Mouse (Mus musculus) macrophage (primary cell): ENCODE data around the gene Faah. TPM values are rescaled to one million over a fixed set of nuclear protein-coding genes. Genes with fewer than 3 reads are reported as not detected.

Source experiments
- H3K27ac ChIP-seq: fragments of 350-480 bp; formaldehyde crosslinking; 2 replicates; pipeline ENCODE4 v1.9.0; 2021
- H3K36me3 ChIP-seq: fragments of 350-480 bp; formaldehyde crosslinking; 2 replicates; pipeline ENCODE4 v1.9.0; 2021; ENCODE audit errors: inconsistent target
- H3K4me3 ChIP-seq: fragments of 350-480 bp; formaldehyde crosslinking; 2 replicates; pipeline ENCODE4 v1.9.0; 2021; ENCODE audit errors: inconsistent target
- H3K79me2 ChIP-seq: fragments of 350-480 bp; formaldehyde crosslinking; 2 replicates; pipeline ENCODE4 v1.9.0; 2021; ENCODE audit errors: inconsistent target
- WGBS: methylation state at CpG from one replicate; pipeline ENCODE4 v1.1.7; 2026; ENCODE audit warnings: inconsistent platforms; ENCODE audit not compliant: missing documents; 5-methylcytosine and 5-hydroxymethylcytosine counted together
- polyA plus RNA-seq: library from polyadenylated mRNA; stranded (reverse); fragments of 250-400 nt; gene quantifications from 3 replicates; pipeline ENCODE4 v1.2.4, GENCODE M21; 2018; ENCODE audit warnings: inconsistent platforms

Gene Faah
- polyA plus RNA-seq, 1 experiment from 2014 or later: 0.09 TPM

DNA sequence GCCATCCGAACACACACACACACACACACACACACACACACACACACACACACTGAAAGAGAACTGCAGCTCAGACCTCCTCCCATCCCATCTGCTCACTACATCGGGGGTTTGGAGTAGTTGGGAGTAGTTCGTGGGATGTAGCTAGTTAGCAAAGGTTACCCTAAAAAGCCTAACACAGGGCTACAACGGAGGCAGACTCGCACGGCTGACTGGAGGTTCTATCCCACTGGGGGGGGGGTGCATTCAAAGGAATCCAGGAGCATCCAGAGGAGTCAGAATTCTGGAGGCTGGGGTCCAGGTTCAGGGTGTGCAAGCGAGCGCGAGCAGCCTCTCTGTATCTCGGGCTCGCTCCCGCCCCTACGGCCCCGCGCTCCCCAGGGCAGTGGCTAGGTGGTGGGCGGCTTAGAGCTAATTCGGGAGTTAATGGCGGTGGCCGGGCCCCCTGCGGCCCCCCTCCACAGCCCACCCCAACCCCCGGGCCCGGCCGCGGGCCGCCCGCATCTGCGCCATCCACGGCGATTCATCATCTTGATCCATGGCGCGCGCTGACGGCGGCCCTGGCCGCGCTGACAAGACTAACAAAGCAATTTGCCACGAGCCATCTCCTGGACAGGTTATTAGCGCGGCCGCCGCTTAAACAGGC, 73.9 kb downstream of the Faah start:
- no peaks in the 10 kb centered on the region for H3K36me3 ChIP-seq
- H3K27ac ChIP-seq: no peak overlapping the region
- no peak overlapping the region for H3K4me3 ChIP-seq
- 7% methylated on average over 39 of the region's 41 CpGs for WGBS
- H3K79me2 ChIP-seq: no peaks in the 10 kb centered on the region

DNA sequence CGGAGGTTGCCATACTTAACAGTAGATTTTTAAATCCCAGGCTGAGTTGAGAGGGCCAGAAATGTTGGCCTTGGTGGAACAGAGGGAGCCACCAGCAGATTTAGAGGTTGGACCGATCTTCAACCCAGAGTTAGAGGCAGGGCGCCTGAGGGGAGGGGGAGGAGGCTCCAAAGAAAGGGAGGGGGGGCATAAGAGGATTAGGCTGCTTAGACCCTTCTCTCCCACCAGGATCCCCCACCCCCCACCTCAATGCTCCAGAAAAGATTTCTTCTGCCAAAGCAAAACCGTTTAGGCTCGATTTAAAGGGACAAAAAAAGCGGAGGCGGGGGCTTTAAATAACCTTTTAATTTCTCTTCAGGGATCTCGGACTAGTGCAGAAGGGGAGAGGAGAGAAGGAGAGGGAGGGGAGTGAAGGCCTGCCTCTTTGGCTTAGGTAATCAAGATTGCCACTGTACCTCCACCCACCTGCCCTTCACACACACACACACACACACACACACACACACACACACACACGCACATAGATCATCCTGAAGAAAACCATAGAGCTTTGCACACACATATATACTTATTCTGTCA, 76.4 kb downstream of the Faah start:
- Histone ChIP-seq H3K27ac (no peak overlapping the region), H3K4me3 (no peak overlapping the region), H3K36me3 (no peaks in the 10 kb centered on the region), H3K79me2 (no peaks in the 10 kb centered on the region)
- 27% methylated on average over 9 of the region's 9 CpGs for WGBS

DNA sequence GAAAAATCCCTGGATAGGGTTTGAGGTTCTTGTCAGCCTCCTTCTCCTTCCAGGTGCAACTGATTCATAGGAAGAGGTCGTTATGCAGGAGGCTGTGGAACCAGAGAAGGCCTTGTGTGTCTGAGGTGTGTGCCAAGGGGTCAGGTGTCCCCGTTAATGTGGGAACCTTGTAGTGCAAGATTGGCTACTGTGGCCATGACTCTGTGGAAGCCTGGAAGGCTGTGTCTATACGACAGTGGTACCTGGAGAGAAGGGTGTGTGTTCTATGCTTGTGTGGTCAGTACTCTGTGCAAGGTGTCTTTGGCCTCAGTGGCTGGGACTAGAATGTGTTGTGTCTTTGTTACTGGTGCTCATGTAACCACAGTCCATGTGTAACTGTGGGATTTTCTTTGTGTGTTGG, 77.0 kb downstream of the Faah start:
- WGBS: 32% methylated on average over 3 of the region's 3 CpGs

DNA sequence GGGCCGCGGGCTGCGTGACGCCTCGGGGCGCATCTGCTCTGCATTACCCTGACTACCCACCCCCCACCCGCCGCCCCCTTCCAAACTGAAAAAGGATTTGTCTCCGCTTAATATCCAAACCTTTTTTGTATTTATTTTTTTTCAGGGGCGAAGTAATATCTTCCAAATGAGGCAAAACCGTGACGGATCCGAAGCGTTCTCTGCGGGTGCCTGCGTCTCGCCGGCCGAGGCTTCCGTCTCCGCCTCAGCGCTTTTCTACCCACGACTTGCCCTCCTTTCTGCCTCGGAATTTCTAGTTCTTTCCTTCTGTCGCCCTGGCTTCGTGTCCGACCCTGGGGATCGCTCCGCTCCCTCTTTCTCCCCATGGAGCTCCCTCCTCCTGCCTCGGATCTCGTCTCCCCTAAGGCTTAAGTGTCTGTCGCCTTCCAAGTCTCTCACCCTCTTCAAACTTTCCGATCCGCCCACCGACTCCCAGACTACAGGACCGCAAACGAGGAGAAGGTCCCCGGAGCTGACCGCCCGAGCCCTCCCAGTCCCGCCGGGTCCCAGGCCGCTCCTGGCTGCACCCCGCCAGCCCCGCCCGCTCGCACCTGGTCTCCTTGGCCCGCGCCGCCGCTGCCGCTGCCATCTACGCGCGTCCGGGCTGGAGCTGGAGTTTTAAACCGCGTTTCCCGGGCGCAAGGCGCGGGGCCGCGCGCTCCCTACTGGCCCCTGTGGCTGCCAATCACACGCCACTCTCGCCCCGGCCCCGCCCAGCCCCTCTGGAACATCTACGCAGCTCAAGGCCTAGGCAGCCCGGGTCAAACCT, 78.2 kb downstream of the Faah start, which contains the start of gene Dmbx1:
Gene Dmbx1, minus strand, starts transcription at position 632 of the 808 bp plus-strand sequence.
- no peak within 1 kb of the TSS for H3K27ac ChIP-seq
- WGBS: 1% methylated on average over 68 of the region's 71 CpGs
- H3K4me3 ChIP-seq: no peak within 1 kb of the TSS
- no peaks in the 10 kb centered on the region for H3K79me2 ChIP-seq
- no peaks in the 10 kb centered on the region for H3K36me3 ChIP-seq

More for the DNA sequence above, 77.0 kb downstream of the Faah start:
- Histone ChIP-seq H3K27ac (no peak overlapping the region), H3K4me3 (no peak overlapping the region), H3K36me3 (no peaks in the 10 kb centered on the region), H3K79me2 (no peaks in the 10 kb centered on the region)

DNA sequence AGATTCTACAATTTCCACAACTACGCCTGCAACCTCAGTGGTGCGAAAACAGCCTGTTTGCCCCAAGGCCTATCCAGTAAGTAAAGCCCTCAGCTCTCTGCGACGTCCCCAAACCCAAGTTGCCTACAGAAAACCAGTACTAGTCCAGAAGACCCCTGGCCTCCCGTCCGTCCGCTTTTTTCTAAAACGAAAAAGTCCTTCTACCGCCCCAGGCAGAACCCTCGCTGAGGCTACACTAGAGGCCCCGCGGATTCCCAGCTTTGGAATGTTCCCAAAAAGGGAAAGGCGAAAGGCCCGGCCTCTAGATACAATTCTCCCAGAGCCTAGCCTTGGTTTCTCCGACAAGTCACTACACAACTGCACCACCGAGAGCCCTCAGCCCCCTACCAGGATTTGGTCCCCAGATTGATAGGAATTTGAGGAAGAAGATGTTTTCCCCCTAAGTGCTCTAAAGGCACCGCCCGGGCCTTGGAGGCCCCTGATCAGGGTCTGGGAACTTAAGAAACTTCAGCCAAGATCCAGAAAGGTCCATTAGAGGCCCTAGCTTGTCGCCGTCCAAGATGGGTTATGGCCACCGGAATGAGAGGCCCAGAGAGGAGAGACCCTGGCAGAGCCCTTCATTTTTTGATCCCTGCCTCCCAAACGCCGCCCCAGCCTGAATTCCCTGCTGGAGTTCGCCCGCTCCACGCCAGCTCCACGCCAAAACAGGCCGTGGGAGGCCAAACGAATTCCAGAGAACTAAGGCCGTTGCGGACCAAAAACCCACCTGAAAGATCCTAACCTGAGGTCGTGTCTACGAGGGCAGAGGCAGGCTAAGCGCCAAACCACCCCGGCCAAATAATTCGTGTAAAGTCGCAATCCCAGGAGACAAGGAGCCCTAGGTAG, 79.2 kb downstream of the Faah start:
- Histone ChIP-seq H3K27ac (no peak overlapping the region), H3K4me3 (no peak overlapping the region)
- WGBS: 14% methylated on average over 37 of the region's 37 CpGs

DNA sequence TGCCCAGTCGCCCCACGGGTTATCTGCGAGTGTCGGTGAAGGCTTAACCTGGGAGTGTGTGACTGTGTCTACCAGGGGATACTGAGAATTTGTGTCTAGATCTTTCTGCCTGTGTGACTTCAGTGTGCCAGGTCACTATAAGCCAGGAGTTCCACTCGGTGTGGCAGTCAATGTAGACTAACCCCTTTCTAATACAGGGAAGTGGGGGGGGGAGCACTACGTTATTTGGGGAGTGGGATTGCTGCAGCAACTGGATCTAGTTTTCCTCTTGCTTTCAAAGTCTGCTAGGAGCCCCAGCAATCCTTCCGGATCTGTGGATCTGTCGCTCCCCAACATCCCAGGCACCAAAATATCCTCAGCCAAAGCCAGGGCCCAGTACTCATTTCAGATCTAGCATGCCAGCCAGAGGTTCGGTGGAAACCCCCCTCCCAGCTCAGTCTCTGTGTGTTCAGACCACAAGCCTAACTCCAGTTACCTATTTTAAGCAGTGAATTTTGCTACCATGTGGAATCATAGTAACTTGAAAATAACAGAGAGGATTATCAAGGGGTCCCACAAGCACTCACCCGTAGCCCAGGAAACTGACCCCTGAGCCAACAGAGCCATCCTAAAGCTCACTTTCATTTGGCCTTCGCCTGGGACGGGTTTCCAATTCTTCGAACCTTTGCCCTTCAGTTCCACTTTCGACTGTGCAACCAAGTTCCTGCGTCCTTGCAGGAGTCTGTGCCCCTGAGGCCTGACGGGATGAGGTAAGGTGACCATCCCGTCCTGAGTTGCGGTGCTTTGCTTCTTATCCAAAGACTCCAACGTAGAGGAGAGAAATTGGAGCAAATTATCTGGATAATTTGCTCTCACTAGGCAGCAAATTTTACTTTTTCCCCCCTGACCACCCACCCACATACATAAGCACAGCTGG, 80.4 kb downstream of the Faah start:
- 8% methylated on average over 19 of the region's 19 CpGs for WGBS

More for the DNA sequence above, 79.2 kb downstream of the Faah start:
- Histone ChIP-seq H3K79me2 (no peaks in the 10 kb centered on the region), H3K36me3 (no peaks in the 10 kb centered on the region)

DNA sequence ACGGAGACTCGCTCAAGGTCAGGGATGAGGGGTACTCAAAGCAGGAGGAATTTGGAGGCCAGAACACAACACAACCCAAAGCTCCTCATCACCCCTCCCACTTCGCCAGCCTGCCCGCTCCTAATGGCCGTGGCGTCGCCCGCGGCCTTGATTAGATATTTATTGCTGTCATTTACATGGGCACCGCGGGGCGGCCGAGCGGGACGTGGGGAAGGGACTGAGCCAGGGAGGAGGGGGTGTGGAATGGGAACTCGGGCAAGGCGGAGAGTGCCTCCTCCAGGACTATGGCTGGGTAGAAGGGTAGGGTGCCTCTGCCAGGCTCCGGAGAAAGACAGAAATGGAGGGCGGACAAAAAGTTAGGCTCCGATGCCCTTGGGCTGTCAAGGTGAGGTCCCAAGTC, 81.1 kb downstream of the Faah start:
- Histone ChIP-seq H3K4me3 (no peak overlapping the region), H3K79me2 (no peaks in the 10 kb centered on the region), H3K36me3 (no peaks in the 10 kb centered on the region), H3K27ac (no peak overlapping the region)
- 2% methylated on average over 20 of the region's 20 CpGs for WGBS

More for the DNA sequence above, 80.4 kb downstream of the Faah start:
- Histone ChIP-seq H3K4me3 (no peak overlapping the region), H3K27ac (no peak overlapping the region), H3K79me2 (no peaks in the 10 kb centered on the region), H3K36me3 (no peaks in the 10 kb centered on the region)

DNA sequence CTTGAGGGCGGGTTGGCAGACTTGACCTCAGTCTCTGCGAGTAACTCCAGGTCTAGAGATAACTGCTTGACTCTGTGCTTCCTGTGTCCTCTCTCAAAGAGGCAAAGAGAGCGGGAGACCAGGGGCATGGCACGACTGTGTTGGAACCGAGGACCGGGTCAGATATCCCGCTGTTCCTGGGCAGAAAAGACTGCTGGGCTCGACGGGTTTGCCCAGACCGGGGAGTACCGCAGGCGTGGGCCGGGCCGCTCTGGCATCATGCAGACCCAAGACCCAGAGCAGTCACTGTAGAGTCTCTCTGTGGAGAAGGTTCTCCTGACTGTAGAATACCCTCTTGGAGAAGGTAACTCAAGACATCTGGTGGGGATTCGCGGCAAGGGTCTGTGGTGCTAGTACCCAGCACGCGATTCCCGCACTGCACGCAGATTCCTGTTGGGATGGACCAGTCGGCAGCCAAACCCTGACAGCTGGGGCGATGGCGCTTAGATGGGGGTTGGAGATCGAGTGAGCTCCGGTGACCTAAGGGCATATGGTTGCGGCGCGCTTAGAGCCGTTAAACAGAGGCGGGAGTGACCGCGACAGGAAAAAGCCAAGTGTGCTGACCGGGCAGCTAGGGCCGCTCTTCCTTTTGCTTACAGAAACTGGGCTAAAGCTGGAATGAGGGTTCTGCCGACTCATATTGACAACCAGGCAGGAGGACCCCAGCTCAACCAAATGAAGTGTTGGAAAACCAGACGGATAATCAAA, 81.7 kb downstream of the Faah start:
- H3K4me3 ChIP-seq: no peak overlapping the region
- 5% methylated on average over 36 of the region's 36 CpGs for WGBS
- no peaks in the 10 kb centered on the region for H3K36me3 ChIP-seq

DNA sequence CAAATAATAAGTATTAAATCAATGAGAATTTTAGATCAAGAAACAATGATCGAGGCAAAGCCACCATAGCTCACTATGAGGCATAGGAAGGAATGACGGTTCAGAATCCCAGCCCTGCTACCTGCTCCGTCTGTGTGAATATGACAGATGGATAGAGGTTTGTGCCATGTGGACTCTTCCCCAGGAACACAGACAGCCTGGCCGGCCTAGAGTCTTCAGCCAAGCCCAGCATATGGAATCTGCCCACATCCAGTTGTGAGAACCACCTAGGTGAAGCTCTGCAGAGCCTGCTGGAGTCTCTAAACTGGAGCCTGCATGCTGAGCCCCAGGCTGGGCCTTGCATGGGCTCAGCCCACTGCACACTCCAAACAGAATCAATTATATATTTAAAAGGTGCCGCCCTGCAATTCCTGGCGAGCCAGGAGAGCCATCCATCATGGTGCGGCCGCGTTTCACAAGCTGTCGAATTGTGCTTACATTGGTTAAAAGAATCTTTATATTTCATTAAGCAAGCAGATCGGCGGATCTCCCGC, 86.1 kb downstream of the Faah start:
- no peak overlapping the region for H3K27ac ChIP-seq
- 76% methylated on average over 13 of the region's 13 CpGs for WGBS
- H3K36me3 ChIP-seq: no peaks in the 10 kb centered on the region
- H3K79me2 ChIP-seq: no peaks in the 10 kb centered on the region
- no peak overlapping the region for H3K4me3 ChIP-seq

More for the DNA sequence above, 81.7 kb downstream of the Faah start:
- H3K27ac ChIP-seq: no peak overlapping the region
- H3K79me2 ChIP-seq: no peaks in the 10 kb centered on the region

DNA sequence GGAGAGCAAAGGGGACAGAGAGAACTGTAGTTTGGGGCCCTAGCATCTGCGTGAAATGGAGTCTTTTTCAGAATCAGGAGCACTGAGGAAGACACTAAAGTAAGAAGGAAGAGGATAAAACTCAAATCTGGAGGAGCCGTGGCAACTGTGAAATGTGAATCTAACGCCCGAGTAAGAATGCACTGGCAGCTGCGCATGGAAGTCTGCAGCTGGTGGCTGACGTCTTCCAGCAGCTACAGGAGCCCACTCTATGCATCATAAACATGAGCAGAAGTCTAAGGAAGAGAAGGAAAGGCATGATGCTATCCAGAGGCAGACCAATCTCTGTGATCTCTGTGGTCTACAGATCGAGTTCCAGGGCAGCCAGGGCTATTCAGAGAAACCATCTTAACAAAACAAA, 90.1 kb downstream of the Faah start:
- 47% methylated on average over 7 of the region's 7 CpGs for WGBS
- no peak overlapping the region for H3K4me3 ChIP-seq
- no peak overlapping the region for H3K27ac ChIP-seq
- H3K36me3 ChIP-seq: no peaks in the 10 kb centered on the region
- no peaks in the 10 kb centered on the region for H3K79me2 ChIP-seq

DNA sequence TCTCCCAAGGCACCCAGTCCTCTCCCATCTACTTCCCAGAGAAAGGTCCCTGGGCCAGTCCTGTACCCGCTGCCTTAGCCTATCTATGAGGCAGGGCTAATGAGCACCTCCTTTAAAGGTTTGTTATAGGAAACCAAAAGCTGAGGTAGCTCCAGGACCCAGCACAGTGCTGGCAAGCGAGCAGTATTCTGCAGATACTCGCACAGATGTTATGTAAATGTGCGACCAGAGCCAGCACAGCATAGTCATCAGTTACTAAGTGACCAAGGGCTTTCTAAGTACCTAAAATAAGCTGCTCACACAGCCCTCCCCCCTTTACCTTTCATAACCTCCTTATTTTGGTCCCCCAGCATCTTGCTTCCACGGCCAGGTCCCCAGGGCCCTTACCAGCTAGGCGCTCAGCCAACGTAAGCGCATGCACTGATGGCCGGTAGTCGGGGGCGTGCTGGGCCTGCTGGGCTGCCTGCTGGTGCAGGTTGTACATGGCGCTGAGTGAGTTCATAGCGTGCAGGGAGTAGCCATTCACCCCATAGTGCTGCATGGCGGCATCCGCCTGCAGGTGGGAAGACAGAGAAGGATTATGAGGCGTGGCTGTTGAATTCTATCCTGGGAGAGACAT, 94.4 kb downstream of the Faah start:
- H3K36me3 ChIP-seq: no peaks in the 10 kb centered on the region
- 87% methylated on average over 16 of the region's 16 CpGs for WGBS
- no peaks in the 10 kb centered on the region for H3K79me2 ChIP-seq
- H3K27ac ChIP-seq: no peak overlapping the region
- H3K4me3 ChIP-seq: no peak overlapping the region

DNA sequence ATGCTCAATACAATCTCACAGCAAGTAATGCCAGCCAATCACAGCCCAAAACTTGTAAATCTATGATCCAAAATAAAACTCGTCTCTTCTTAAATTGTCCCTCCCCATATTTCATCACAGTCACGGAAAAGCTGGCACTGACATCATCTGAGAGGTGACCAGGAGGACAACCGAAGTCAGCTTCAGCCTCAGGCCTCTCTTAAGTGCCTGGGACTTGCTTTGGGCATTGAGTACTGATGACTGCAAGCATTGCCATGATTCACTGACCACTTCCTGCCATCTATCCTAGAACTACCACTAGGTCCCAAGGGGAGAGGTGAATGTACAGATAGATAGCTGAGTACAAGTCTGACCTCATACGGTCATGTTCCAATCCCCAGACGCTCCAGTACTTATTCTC, 95.0 kb downstream of the Faah start:
- Histone ChIP-seq H3K36me3 (no peaks in the 10 kb centered on the region), H3K79me2 (no peaks in the 10 kb centered on the region), H3K27ac (no peak overlapping the region), H3K4me3 (no peak overlapping the region)
- 85% methylated on average over 5 of the region's 5 CpGs for WGBS
